Comparison of ENCODE assay signal across 8 mouse cellular contexts in the genomic region with DNA sequence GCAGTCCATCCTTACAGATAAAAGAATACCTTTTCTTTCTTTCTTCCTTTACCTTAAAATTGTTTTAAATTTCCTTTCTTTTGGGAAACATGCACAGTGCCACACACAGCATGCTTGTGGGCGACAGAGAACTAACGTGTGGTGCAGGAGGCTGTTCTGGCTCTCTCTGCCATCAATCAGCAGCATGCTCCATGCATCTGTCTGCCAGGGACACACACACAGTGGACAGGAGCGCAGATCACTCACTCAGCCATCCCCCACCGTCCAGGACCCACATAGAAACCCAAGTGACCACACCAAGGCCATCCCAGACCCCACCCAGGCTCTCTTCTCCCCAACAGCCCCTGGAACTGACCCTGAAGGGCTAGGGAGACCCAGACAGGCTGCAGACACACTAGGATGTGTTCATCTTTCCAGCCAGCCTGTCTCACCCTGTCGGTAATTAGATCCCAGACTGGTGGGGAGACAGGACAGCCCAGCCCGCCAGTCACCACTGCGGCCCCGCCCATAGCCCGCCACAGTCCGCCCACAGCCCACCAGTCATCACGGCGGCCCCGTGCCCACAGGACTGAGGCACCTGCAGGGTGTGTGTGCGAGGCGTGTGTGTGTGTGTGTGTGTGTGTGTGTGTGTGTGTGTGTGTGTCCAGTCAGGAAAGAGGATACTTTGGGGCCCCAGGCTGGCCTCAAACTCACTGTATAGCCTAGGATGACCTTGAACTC. TPM values are rescaled to one million over a fixed set of nuclear protein-coding genes. Genes with fewer than 3 reads are reported as not detected.
A peak's percentile ranks its signal among the peaks of the same experiment; 100 is the strongest.
DNase-seq lines count a peak whose midpoint lies in the region; ATAC-seq lines count a peak whose summit lies in the region.

No protein-coding gene starts in this region.

- ATAC-seq in embryonic facial prominence, embryonic 13.5 days (ENCODE audit: insufficient number of reproducible peaks, insufficient read depth, low FRiP score, low TSS enrichment, low read depth) = peak; percentile 18
- peak; percentile 32; the same call in 1 of the 2 replicates for ATAC-seq in limb, embryonic 11.5 days (ENCODE audit: insufficient number of reproducible peaks, low FRiP score, low TSS enrichment, low read depth)
- ATAC-seq in neural tube, embryonic 15.5 days (ENCODE audit: low FRiP score) = peak; percentile 39

- no peaks in the 10 kb centered on the region for H3K36me3 ChIP-seq in embryonic facial prominence, embryonic 13.5 days
- H3K36me3 ChIP-seq in limb, embryonic 11.5 days (ENCODE audit: control insufficient read depth, insufficient read depth, low read length) = no peaks in the 10 kb centered on the region
- H3K36me3 ChIP-seq in neural tube, embryonic 15.5 days = no peaks in the 10 kb centered on the region

- peak overlapping the region; percentile 63 for H3K9ac ChIP-seq in embryonic facial prominence, embryonic 13.5 days
- H3K9ac ChIP-seq in limb, embryonic 11.5 days (ENCODE audit: low read length) = no peak overlapping the region; the same call in 1 of the 2 replicates
- H3K9ac ChIP-seq in neural tube, embryonic 15.5 days (replicated peaks) = peak overlapping the region; percentile 37; the same call in 1 of the 2 replicates

- peak overlapping the region; percentile 75 for H3K4me2 ChIP-seq in embryonic facial prominence, embryonic 13.5 days
- H3K4me2 ChIP-seq in limb, embryonic 11.5 days (ENCODE audit: low read depth, severe bottlenecking) = peak overlapping the region; percentile 63
- peak overlapping the region; percentile 73 for H3K4me2 ChIP-seq in neural tube, embryonic 15.5 days

- peaks cover 8% of the 10 kb centered on the region for H3K27me3 ChIP-seq in embryonic facial prominence, embryonic 13.5 days
- H3K27me3 ChIP-seq in limb, embryonic 11.5 days (ENCODE audit: control insufficient read depth, insufficient read depth, low read length) = peaks cover 9% of the 10 kb centered on the region; the same call in 1 of the 2 replicates
- H3K27me3 ChIP-seq in neural tube, embryonic 15.5 days (replicated peaks) = peaks cover 31% of the 10 kb centered on the region

- peak; percentile 37 for DNase-seq in adrenal gland, postnatal 14 days
- no peak for DNase-seq in adrenal gland, adult 2 months
- DNase-seq in 3134 (ENCODE audit: extremely low read depth, insufficient read length, low spot score) = peak; percentile 70
- peak; percentile 50 for DNase-seq in limb, embryonic 11.5 days (ENCODE audit: low spot score)
- DNase-seq in left cerebral cortex, adult 9 months (ENCODE audit: low spot score in 2 of 2) = no peak
- no peak for DNase-seq in left cerebral cortex, adult 11 months (ENCODE audit: low spot score)

- no peaks in the 10 kb centered on the region for H3K9me3 ChIP-seq in embryonic facial prominence, embryonic 13.5 days
- H3K9me3 ChIP-seq in limb, embryonic 11.5 days (ENCODE audit: control insufficient read depth, low read length) = no peaks in the 10 kb centered on the region
- H3K9me3 ChIP-seq in neural tube, embryonic 15.5 days (replicated peaks) = no peaks in the 10 kb centered on the region

- H3K4me1 ChIP-seq in embryonic facial prominence, embryonic 13.5 days = peaks cover 73% of the 10 kb centered on the region
- peaks cover 58% of the 10 kb centered on the region for H3K4me1 ChIP-seq in limb, embryonic 11.5 days (ENCODE audit: control insufficient read depth, insufficient read depth, low read length)
- H3K4me1 ChIP-seq in neural tube, embryonic 15.5 days = peaks cover 61% of the 10 kb centered on the region

- H3K27ac ChIP-seq in embryonic facial prominence, embryonic 13.5 days = peak overlapping the region; percentile 91
- H3K27ac ChIP-seq in limb, embryonic 11.5 days (replicated peaks; ENCODE audit: low read depth, low read length) = no peak overlapping the region
- peak overlapping the region; percentile 80 for H3K27ac ChIP-seq in neural tube, embryonic 15.5 days (replicated peaks)

- 7% methylated on average over 14 of the region's 15 CpGs for WGBS in embryonic facial prominence, embryonic 13.5 days
- WGBS in limb, embryonic 11.5 days = 10% methylated on average over 15 of the region's 15 CpGs
- WGBS in neural tube, embryonic 15.5 days = 10% methylated on average over 15 of the region's 15 CpGs

- peak overlapping the region; percentile 40 for H3K4me3 ChIP-seq in embryonic facial prominence, embryonic 13.5 days
- peak overlapping the region; percentile 30; the same call in 1 of the 2 replicates for H3K4me3 ChIP-seq in limb, embryonic 11.5 days (ENCODE audit: low read depth, low read length)
- H3K4me3 ChIP-seq in neural tube, embryonic 15.5 days (replicated peaks) = peak overlapping the region; percentile 35

RNA-seq across cellular contexts. Expression of a gene that starts 9.1 kb away (rescaled TPM):
- total RNA-seq in adrenal gland, postnatal 14 days (2021) = 29.8 and 91.3 TPM in 2 replicates
- total RNA-seq in adrenal gland, adult 2 months (2021) = 10 to 100 TPM; 25.6 to 84.9 TPM
- polyA plus RNA-seq in adrenal gland, adult 2 months (2012; rRNA removed) = 37.6 and 50.8 TPM in 2 replicates
- polyA plus RNA-seq in embryonic facial prominence, embryonic 13.5 days (2015; fragmentation: Nextera tagmentation; extraction: Ambion mirVana) = 29.0 and 29.9 TPM in 2 replicates
- 10.9 and 12.3 TPM in 2 replicates for polyA plus RNA-seq in limb, embryonic 11.5 days (2014; fragmentation: Nextera tagmentation; extraction: Ambion mirVana)
- polyA plus RNA-seq in neural tube, embryonic 15.5 days (2015; fragmentation: Nextera tagmentation; extraction: Ambion mirVana) = 9.0 and 11.1 TPM in 2 replicates

RNA-seq across cellular contexts. Expression of a gene that starts 20.9 kb away (rescaled TPM):
- total RNA-seq in adrenal gland, postnatal 14 days (2021) = 14.9 and 15.8 TPM in 2 replicates
- 10 to 100 TPM; 10.8 to 11.4 TPM for total RNA-seq in adrenal gland, adult 2 months (2021)
- 16.2 and 17.9 TPM in 2 replicates for polyA plus RNA-seq in adrenal gland, adult 2 months (2012; rRNA removed)
- 51.5 and 63.4 TPM in 2 replicates for polyA plus RNA-seq in embryonic facial prominence, embryonic 13.5 days (2015; fragmentation: Nextera tagmentation; extraction: Ambion mirVana)
- 23.3 and 26.7 TPM in 2 replicates for polyA plus RNA-seq in limb, embryonic 11.5 days (2014; fragmentation: Nextera tagmentation; extraction: Ambion mirVana)
- 39.0 and 39.9 TPM in 2 replicates for polyA plus RNA-seq in neural tube, embryonic 15.5 days (2015; fragmentation: Nextera tagmentation; extraction: Ambion mirVana)

RNA-seq across cellular contexts. Expression of a gene that starts 38.2 kb away (rescaled TPM):
- total RNA-seq in adrenal gland, postnatal 14 days (2021) = 252 and 257 TPM in 2 replicates
- 100 to 1,000 TPM; 174 to 231 TPM for total RNA-seq in adrenal gland, adult 2 months (2021)
- 236 and 243 TPM in 2 replicates for polyA plus RNA-seq in adrenal gland, adult 2 months (2012; rRNA removed)
- 317 and 358 TPM in 2 replicates for polyA plus RNA-seq in embryonic facial prominence, embryonic 13.5 days (2015; fragmentation: Nextera tagmentation; extraction: Ambion mirVana)
- 336 and 355 TPM in 2 replicates for polyA plus RNA-seq in limb, embryonic 11.5 days (2014; fragmentation: Nextera tagmentation; extraction: Ambion mirVana)
- 333 and 359 TPM in 2 replicates for polyA plus RNA-seq in neural tube, embryonic 15.5 days (2015; fragmentation: Nextera tagmentation; extraction: Ambion mirVana)

Comparison
In these comparisons a context has a peak if more than half of its experiments do, and no peak if none do; other contexts are left out.
1. DNase-seq: peak in adrenal gland, postnatal 14 days (single experiment), 3134 (single experiment) and limb, embryonic 11.5 days (single experiment); none in adrenal gland, adult 2 months (single experiment), left cerebral cortex, adult 9 months (0 of 2) and left cerebral cortex, adult 11 months (single experiment).
2. Peak in every context shown above with its lines, with median percentiles within 50 percentile points of each other: ATAC-seq, H3K4me2 ChIP-seq and H3K4me3 ChIP-seq.